Mouse (Mus musculus) neural tube, embryonic 14.5 days (tissue): ENCODE results near the gene Mtg1. TPM values are rescaled to one million over a fixed set of nuclear protein-coding genes. Genes with fewer than 3 reads are reported as not detected.

Experiments
- ATAC-seq: fragments of 200-750 bp; cut with Nextera tagmentation; 2 replicates; pipeline ENCODE4 v1.8.0; 2017; ENCODE audit warnings: low read depth, mild to moderate bottlenecking, moderate TSS enrichment, moderate library complexity
- H3K27ac ChIP-seq: fragments of 300-500 bp; sonication (generic); 2 replicates; pipeline ENCODE4 v1.5.1; 2014; ENCODE audit warnings: low read depth, mild to moderate bottlenecking, control low read depth, low read length, moderate library complexity, mixed read lengths
- H3K27me3 ChIP-seq: fragments of 300-500 bp; sonication (generic); 2 replicates; pipeline ENCODE4 v1.6.1; 2014; ENCODE audit warnings: low read length; ENCODE audit not compliant: control insufficient read depth, insufficient read depth
- H3K36me3 ChIP-seq: fragments of 300-500 bp; sonication (generic); 2 replicates; pipeline ENCODE4 v1.6.1; 2014; ENCODE audit warnings: low read length, mixed read lengths; ENCODE audit not compliant: control insufficient read depth, insufficient read depth
- H3K4me1 ChIP-seq: fragments of 300-500 bp; sonication (generic); 2 replicates; pipeline ENCODE4 v1.6.1; 2014; ENCODE audit warnings: low read length; ENCODE audit not compliant: control insufficient read depth, insufficient read depth
- H3K4me2 ChIP-seq: fragments of 300-500 bp; sonication (generic); 2 replicates; pipeline ENCODE4 v1.6.1; 2014; ENCODE audit warnings: mild to moderate bottlenecking, low read depth, low read length, control low read depth
- H3K4me3 ChIP-seq: fragments of 300-500 bp; sonication (generic); 2 replicates; pipeline ENCODE4 v1.5.1; 2014; ENCODE audit warnings: low read depth, low read length, control low read depth, mixed read lengths
- H3K9ac ChIP-seq: fragments of 300-500 bp; sonication (generic); replicated peaks from 2 replicates; pipeline ENCODE4 v1.6.1; 2014; ENCODE audit warnings: low read depth, mild to moderate bottlenecking, control low read depth, low read length, mixed read lengths
- H3K9me3 ChIP-seq: fragments of 300-500 bp; sonication (generic); 2 replicates; pipeline ENCODE4 v1.6.1; 2016; ENCODE audit warnings: low read length; ENCODE audit not compliant: control insufficient read depth
- WGBS: fragments of 180-500 bp; shearing (Covaris S2); extraction: QIAGEN DNeasy Blood & Tissue Kit; methylation state at CpG from one replicate; pipeline ENCODE4 v1.1.7; 2014; 5-methylcytosine and 5-hydroxymethylcytosine counted together
- polyA plus RNA-seq: library from polyadenylated mRNA; unstranded; fragments of >200 nt; fragmentation: Nextera tagmentation; extraction: Ambion mirVana; gene quantifications from 2 replicates; pipeline ENCODE4 v1.2.1, GENCODE M21; 2014

Mtg1 gene
- polyA plus RNA-seq, 1 experiment from 2014 or later = 39.6 TPM

GRCm38 (mm10) chr7:140101993-140102860 lies 35.1 kb upstream of the Mtg1 start, which contains the start of gene Fuom:
Gene Fuom, minus strand, starts transcription at chr7:140102441.
- Histone ChIP-seq H3K27me3 (no peaks in the 10 kb centered on the region), H3K36me3 (peaks cover 6% of the 10 kb centered on the region; the same call in 1 of the 2 replicates), H3K9me3 (no peaks in the 10 kb centered on the region), H3K4me2 (peak within 1 kb of the TSS; percentile 71), H3K4me1 (no peaks in the 10 kb centered on the region), H3K9ac (peak within 1 kb of the TSS; percentile 57), H3K4me3 (peak within 1 kb of the TSS; percentile 38), H3K27ac (peak within 1 kb of the TSS; percentile 48; the same call in 1 of the 2 replicates)
- WGBS = 1% methylated on average over 30 of the region's 30 CpGs
- ATAC-seq = peak; percentile 93

- peaks cover 14% of the 10 kb centered on the region; the same call in 1 of the 2 replicates for H3K36me3 ChIP-seq
- H3K9me3 ChIP-seq = no peaks in the 10 kb centered on the region
- H3K27me3 ChIP-seq = no peaks in the 10 kb centered on the region
- no peak for ATAC-seq
- no peak overlapping the region for H3K9ac ChIP-seq
- H3K4me1 ChIP-seq = no peaks in the 10 kb centered on the region
- 82% methylated on average over 4 of the region's 4 CpGs for WGBS
- no peak overlapping the region for H3K27ac ChIP-seq
- H3K4me2 ChIP-seq = no peak overlapping the region
- H3K4me3 ChIP-seq = no peak overlapping the region
Measured at GRCm38 (mm10) chr7:140104009-140104408, 33.4 kb upstream of the Mtg1 start.

GRCm38 (mm10) chr7:140111943-140112342 lies 25.4 kb upstream of the Mtg1 start:
- H3K27me3 ChIP-seq = no peaks in the 10 kb centered on the region
- H3K36me3 ChIP-seq = peaks cover 21% of the 10 kb centered on the region
- no peak overlapping the region for H3K27ac ChIP-seq
- no peaks in the 10 kb centered on the region for H3K4me1 ChIP-seq
- H3K9me3 ChIP-seq = no peaks in the 10 kb centered on the region
- 60% methylated on average over 3 of the region's 3 CpGs for WGBS
- no peak for ATAC-seq
- H3K4me2 ChIP-seq = no peak overlapping the region
- no peak overlapping the region for H3K4me3 ChIP-seq
- H3K9ac ChIP-seq = no peak overlapping the region

GRCm38 (mm10) chr7:140115583-140116328 lies 21.6 kb upstream of the Mtg1 start, which contains the start of gene Paox:
Gene Paox, plus strand, starts transcription at chr7:140115799.
- Histone ChIP-seq H3K4me3 (peak within 1 kb of the TSS; percentile 64), H3K4me2 (peak within 1 kb of the TSS; percentile 98), H3K9ac (peak within 1 kb of the TSS; percentile 66), H3K4me1 (peaks cover 4% of the 10 kb centered on the region; the same call in 1 of the 2 replicates), H3K27me3 (no peaks in the 10 kb centered on the region), H3K27ac (peak within 1 kb of the TSS; percentile 78), H3K9me3 (no peaks in the 10 kb centered on the region), H3K36me3 (peaks cover 5% of the 10 kb centered on the region; the same call in 1 of the 2 replicates)
- WGBS = 2% methylated on average over 23 of the region's 23 CpGs
- ATAC-seq = peak; percentile 73

GRCm38 (mm10) chr7:140116329-140117054 lies 20.9 kb upstream of the Mtg1 start, which contains the start of gene Echs1:
Gene Echs1, minus strand, starts transcription at chr7:140116476.
- peak; percentile 93 for ATAC-seq
- Histone ChIP-seq H3K27me3 (no peaks in the 10 kb centered on the region), H3K4me3 (peak within 1 kb of the TSS; percentile 64), H3K9me3 (no peaks in the 10 kb centered on the region), H3K4me2 (peak within 1 kb of the TSS; percentile 98), H3K4me1 (peaks cover 4% of the 10 kb centered on the region; the same call in 1 of the 2 replicates), H3K27ac (peak within 1 kb of the TSS; percentile 78), H3K9ac (peak within 1 kb of the TSS; percentile 66), H3K36me3 (no peaks in the 10 kb centered on the region)
- WGBS = 4% methylated on average over 28 of the region's 28 CpGs

GRCm38 (mm10) chr7:140120484-140120883 lies 16.9 kb upstream of the Mtg1 start:
- peaks cover 4% of the 10 kb centered on the region; the same call in 1 of the 2 replicates for H3K4me1 ChIP-seq
- WGBS = 95% methylated on average over 2 of the region's 2 CpGs
- no peak overlapping the region for H3K4me3 ChIP-seq
- no peaks in the 10 kb centered on the region for H3K27me3 ChIP-seq
- H3K9ac ChIP-seq = no peak overlapping the region
- no peak overlapping the region for H3K4me2 ChIP-seq
- no peaks in the 10 kb centered on the region for H3K9me3 ChIP-seq
- H3K36me3 ChIP-seq = no peaks in the 10 kb centered on the region
- no peak for ATAC-seq
- H3K27ac ChIP-seq = no peak overlapping the region

GRCm38 (mm10) chr7:140121338-140121910 lies 15.9 kb upstream of the Mtg1 start:
- Histone ChIP-seq H3K36me3 (no peaks in the 10 kb centered on the region), H3K27ac (no peak overlapping the region), H3K27me3 (no peaks in the 10 kb centered on the region), H3K4me2 (no peak overlapping the region), H3K9me3 (no peaks in the 10 kb centered on the region), H3K4me3 (no peak overlapping the region), H3K9ac (no peak overlapping the region), H3K4me1 (peaks cover 4% of the 10 kb centered on the region; the same call in 1 of the 2 replicates)
- ATAC-seq = no peak
- 72% methylated on average over 12 of the region's 13 CpGs for WGBS

GRCm38 (mm10) chr7:140122765-140123164 lies 14.6 kb upstream of the Mtg1 start:
- Histone ChIP-seq H3K36me3 (no peaks in the 10 kb centered on the region), H3K27ac (no peak overlapping the region), H3K4me3 (no peak overlapping the region), H3K9ac (no peak overlapping the region), H3K27me3 (no peaks in the 10 kb centered on the region), H3K4me1 (no peaks in the 10 kb centered on the region), H3K4me2 (no peak overlapping the region), H3K9me3 (no peaks in the 10 kb centered on the region)
- ATAC-seq = no peak
- WGBS = 36% methylated on average over 4 of the region's 4 CpGs
